Comparison of ENCODE assay signal across 7 mouse cellular contexts in genomic region chr4:141539213-141539767, GRCm38 (mm10). TPM values are rescaled to one million over a fixed set of nuclear protein-coding genes. Genes with fewer than 3 reads are reported as not detected.
DNase-seq lines count a peak whose midpoint lies in the region; ATAC-seq and TF ChIP-seq lines count a peak whose summit lies in the region.

No protein-coding gene starts in this region.

- H3K4me3 ChIP-seq in lung, embryonic 16.5 days (ENCODE audit: low read length) = peak overlapping the region; percentile 92
- H3K4me3 ChIP-seq in forebrain, embryonic 12.5 days (replicated peaks) = peak overlapping the region; percentile 99
- peak overlapping the region; percentile 93 for H3K4me3 ChIP-seq in limb, embryonic 14.5 days (replicated peaks; ENCODE audit: low read length)
- H3K4me3 ChIP-seq in stomach, embryonic 15.5 days (replicated peaks) = peak overlapping the region; percentile 61

- no peak for ATAC-seq in lung, embryonic 16.5 days (ENCODE audit: low read depth)
- ATAC-seq in forebrain, embryonic 12.5 days (ENCODE audit: low FRiP score) = no peak
- ATAC-seq in limb, embryonic 14.5 days (ENCODE audit: low FRiP score, low read depth) = no peak
- no peak for ATAC-seq in stomach, embryonic 15.5 days (ENCODE audit: insufficient read depth, low FRiP score, low read depth)

- 25% methylated on average over 12 of the region's 12 CpGs for WGBS in lung, embryonic 16.5 days
- WGBS in forebrain, embryonic 12.5 days = 52% methylated on average over 12 of the region's 12 CpGs
- 40% methylated on average over 12 of the region's 12 CpGs for WGBS in limb, embryonic 14.5 days
- 27% methylated on average over 12 of the region's 12 CpGs for WGBS in stomach, embryonic 15.5 days

- peak overlapping the region; percentile 78 for H3K9ac ChIP-seq in lung, embryonic 16.5 days (ENCODE audit: low read length)
- H3K9ac ChIP-seq in forebrain, embryonic 12.5 days = peak overlapping the region; percentile 98
- H3K9ac ChIP-seq in limb, embryonic 14.5 days (ENCODE audit: low read depth, low read length, severe bottlenecking) = peak overlapping the region; percentile 74
- peak overlapping the region; percentile 29; the same call in 1 of the 2 replicates for H3K9ac ChIP-seq in stomach, embryonic 15.5 days

- no peaks in the 10 kb centered on the region for H3K27me3 ChIP-seq in lung, embryonic 16.5 days (ENCODE audit: control insufficient read depth, insufficient read depth, low read depth, low read length)
- H3K27me3 ChIP-seq in forebrain, embryonic 12.5 days = no peaks in the 10 kb centered on the region
- no peaks in the 10 kb centered on the region for H3K27me3 ChIP-seq in limb, embryonic 14.5 days (ENCODE audit: control insufficient read depth, insufficient read depth, low read length)
- no peaks in the 10 kb centered on the region for H3K27me3 ChIP-seq in stomach, embryonic 15.5 days (replicated peaks)

- H3K9me3 ChIP-seq in lung, embryonic 16.5 days (ENCODE audit: control insufficient read depth, low read length) = no peaks in the 10 kb centered on the region
- H3K9me3 ChIP-seq in forebrain, embryonic 12.5 days = no peaks in the 10 kb centered on the region
- H3K9me3 ChIP-seq in limb, embryonic 14.5 days (ENCODE audit: control insufficient read depth, low read length) = no peaks in the 10 kb centered on the region
- no peaks in the 10 kb centered on the region for H3K9me3 ChIP-seq in stomach, embryonic 15.5 days

- TF ChIP-seq POLR2A in limb, embryonic 14.5 days (IDR thresholded peaks at IDR 0.05; ENCODE audit: borderline replicate concordance, extremely low read depth, insufficient read depth, insufficient read length) = no peak

- intact Hi-C loops in left cerebral cortex, postnatal 14 days (cut with DNase I) = loop anchor here (5.0 kb wide), 1 partner anchor 37 kb away; no protein-coding TSS in a partner anchor

- no peak for DNase-seq in lung, postnatal 36 days
- no peak for DNase-seq in limb, embryonic 14.5 days (ENCODE audit: low spot score)
- DNase-seq in left cerebral cortex, postnatal 14 days (ENCODE audit: low spot score in 2 of 2) = no peak
- no peak for DNase-seq in cerebellum, adult 11-12 months

- peaks cover 22% of the 10 kb centered on the region for H3K4me1 ChIP-seq in lung, embryonic 16.5 days (replicated peaks; ENCODE audit: control insufficient read depth, insufficient read depth, low read length)
- H3K4me1 ChIP-seq in forebrain, embryonic 12.5 days = peaks cover 42% of the 10 kb centered on the region
- H3K4me1 ChIP-seq in limb, embryonic 14.5 days (ENCODE audit: control insufficient read depth, insufficient read depth, low read length) = peaks cover 10% of the 10 kb centered on the region; the same call in 1 of the 2 replicates
- peaks cover 14% of the 10 kb centered on the region; the same call in 1 of the 2 replicates for H3K4me1 ChIP-seq in stomach, embryonic 15.5 days

- no peaks in the 10 kb centered on the region for H3K36me3 ChIP-seq in lung, embryonic 16.5 days (ENCODE audit: control insufficient read depth, insufficient read depth, low read length)
- H3K36me3 ChIP-seq in forebrain, embryonic 12.5 days (replicated peaks) = no peaks in the 10 kb centered on the region
- no peaks in the 10 kb centered on the region for H3K36me3 ChIP-seq in limb, embryonic 14.5 days (ENCODE audit: control insufficient read depth, insufficient read depth, low read length)
- no peaks in the 10 kb centered on the region for H3K36me3 ChIP-seq in stomach, embryonic 15.5 days

- peak overlapping the region; percentile 100 for H3K27ac ChIP-seq in lung, embryonic 16.5 days (ENCODE audit: low read length)
- H3K27ac ChIP-seq in forebrain, embryonic 12.5 days = peak overlapping the region; percentile 97
- H3K27ac ChIP-seq in limb, embryonic 14.5 days (replicated peaks; ENCODE audit: low read depth, low read length) = peak overlapping the region; percentile 97
- H3K27ac ChIP-seq in stomach, embryonic 15.5 days = peak overlapping the region; percentile 99

- H3K4me2 ChIP-seq in lung, embryonic 16.5 days (ENCODE audit: low read depth, low read length) = peak overlapping the region; percentile 54
- peak overlapping the region; percentile 92 for H3K4me2 ChIP-seq in forebrain, embryonic 12.5 days
- peak overlapping the region; percentile 67 for H3K4me2 ChIP-seq in limb, embryonic 14.5 days (replicated peaks; ENCODE audit: low read depth, low read length, severe bottlenecking)
- peak overlapping the region; percentile 67 for H3K4me2 ChIP-seq in stomach, embryonic 15.5 days

RNA-seq across cellular contexts. Expression of gene Spen, which starts 0.9 kb away (rescaled TPM):
- 6.9 and 7.4 TPM in 2 replicates for polyA plus RNA-seq in lung, embryonic 16.5 days (2015; fragmentation: Nextera tagmentation; extraction: Ambion mirVana)
- polyA plus RNA-seq in forebrain, embryonic 12.5 days (2016; fragmentation: Nextera tagmentation; extraction: Ambion mirVana) = 20.3 and 20.9 TPM in 2 replicates
- polyA plus RNA-seq in limb, embryonic 14.5 days (2012; rRNA removed) = 15.9 and 16.2 TPM in 2 replicates
- 12.2 and 13.1 TPM in 2 replicates for polyA plus RNA-seq in limb, embryonic 14.5 days (2014; fragmentation: Nextera tagmentation; extraction: Ambion mirVana)
- polyA plus RNA-seq in stomach, embryonic 15.5 days (2015; fragmentation: Nextera tagmentation; extraction: Ambion mirVana) = 8.4 and 10.4 TPM in 2 replicates
- 10 to 100 TPM; 49.5 to 58.6 TPM for total RNA-seq in left cerebral cortex, postnatal 14 days (2021)

Comparison
In these comparisons a context has a peak if more than half of its experiments do, and no peak if none do; other contexts are left out.
1. H3K9ac ChIP-seq: peak in every context shown above with its lines; median percentile 98 in forebrain, embryonic 12.5 days; 78 in lung, embryonic 16.5 days; 74 in limb, embryonic 14.5 days; 29 in stomach, embryonic 15.5 days.